Mouse (Mus musculus) neural tube, embryonic 14.5 days (tissue): ENCODE results near the gene Zyx. TPM values are rescaled to one million over a fixed set of nuclear protein-coding genes. Genes with fewer than 3 reads are reported as not detected.
A peak's percentile ranks its signal among the peaks of the same experiment; 100 is the strongest.

Experiments
- ATAC-seq: fragments of 200-750 bp; cut with Nextera tagmentation; 2 replicates; pipeline ENCODE4 v1.8.0; 2017; ENCODE audit warnings: low read depth, mild to moderate bottlenecking, moderate TSS enrichment, moderate library complexity
- H3K27ac ChIP-seq: fragments of 300-500 bp; sonication (generic); 2 replicates; pipeline ENCODE4 v1.5.1; 2014; ENCODE audit warnings: low read depth, mild to moderate bottlenecking, control low read depth, low read length, moderate library complexity, mixed read lengths
- H3K27me3 ChIP-seq: fragments of 300-500 bp; sonication (generic); 2 replicates; pipeline ENCODE4 v1.6.1; 2014; ENCODE audit warnings: low read length; ENCODE audit not compliant: control insufficient read depth, insufficient read depth
- H3K36me3 ChIP-seq: fragments of 300-500 bp; sonication (generic); 2 replicates; pipeline ENCODE4 v1.6.1; 2014; ENCODE audit warnings: low read length, mixed read lengths; ENCODE audit not compliant: control insufficient read depth, insufficient read depth
- H3K4me1 ChIP-seq: fragments of 300-500 bp; sonication (generic); 2 replicates; pipeline ENCODE4 v1.6.1; 2014; ENCODE audit warnings: low read length; ENCODE audit not compliant: control insufficient read depth, insufficient read depth
- H3K4me2 ChIP-seq: fragments of 300-500 bp; sonication (generic); 2 replicates; pipeline ENCODE4 v1.6.1; 2014; ENCODE audit warnings: mild to moderate bottlenecking, low read depth, low read length, control low read depth
- H3K4me3 ChIP-seq: fragments of 300-500 bp; sonication (generic); 2 replicates; pipeline ENCODE4 v1.5.1; 2014; ENCODE audit warnings: low read depth, low read length, control low read depth, mixed read lengths
- H3K9ac ChIP-seq: fragments of 300-500 bp; sonication (generic); replicated peaks from 2 replicates; pipeline ENCODE4 v1.6.1; 2014; ENCODE audit warnings: low read depth, mild to moderate bottlenecking, control low read depth, low read length, mixed read lengths
- H3K9me3 ChIP-seq: fragments of 300-500 bp; sonication (generic); 2 replicates; pipeline ENCODE4 v1.6.1; 2016; ENCODE audit warnings: low read length; ENCODE audit not compliant: control insufficient read depth
- WGBS: fragments of 180-500 bp; shearing (Covaris S2); extraction: QIAGEN DNeasy Blood & Tissue Kit; methylation state at CpG from one replicate; pipeline ENCODE4 v1.1.7; 2014; 5-methylcytosine and 5-hydroxymethylcytosine counted together
- polyA plus RNA-seq: library from polyadenylated mRNA; unstranded; fragments of >200 nt; fragmentation: Nextera tagmentation; extraction: Ambion mirVana; gene quantifications from 2 replicates; pipeline ENCODE4 v1.2.1, GENCODE M21; 2014

The Zyx gene
- polyA plus RNA-seq, 1 experiment from 2014 or later, result 52.7 TPM

- WGBS, result 89% methylated on average over 5 of the region's 5 CpGs
Measured at GRCm38 (mm10) chr6:42377280-42377679, 27.9 kb downstream of the Zyx start.

GRCm38 (mm10) chr6:42379551-42379950 is 30.1 kb downstream of the Zyx start:
- H3K4me1 ChIP-seq, result no peaks in the 10 kb centered on the region
- no peak overlapping the region for H3K9ac ChIP-seq
- H3K4me3 ChIP-seq, result no peak overlapping the region
- no peaks in the 10 kb centered on the region for H3K27me3 ChIP-seq
- H3K27ac ChIP-seq, result no peak overlapping the region
- no peaks in the 10 kb centered on the region for H3K9me3 ChIP-seq
- no peak overlapping the region for H3K4me2 ChIP-seq
- 52% methylated on average over 3 of the region's 3 CpGs for WGBS
- no peak for ATAC-seq
- H3K36me3 ChIP-seq, result no peaks in the 10 kb centered on the region

More at GRCm38 (mm10) chr6:42377280-42377679, 27.9 kb downstream of the Zyx start:
- Histone ChIP-seq H3K4me3 (no peak overlapping the region), H3K9me3 (no peaks in the 10 kb centered on the region), H3K27ac (no peak overlapping the region), H3K4me1 (0 out of 2 replicates have a peak, but pooled peaks cover 4% of the 10 kb centered on the region), H3K9ac (no peak overlapping the region), H3K27me3 (0 out of 2 replicates have a peak, but pooled peaks cover 5% of the 10 kb centered on the region), H3K4me2 (no peak overlapping the region), H3K36me3 (no peaks in the 10 kb centered on the region)
- no peak for ATAC-seq

GRCm38 (mm10) chr6:42380416-42381144 is 31.1 kb downstream of the Zyx start:
- no peak overlapping the region for H3K9ac ChIP-seq
- H3K4me3 ChIP-seq, result no peak overlapping the region
- H3K9me3 ChIP-seq, result no peaks in the 10 kb centered on the region
- H3K27me3 ChIP-seq, result no peaks in the 10 kb centered on the region
- peak overlapping the region; percentile 19; the same call in 1 of the 2 replicates for H3K4me2 ChIP-seq
- H3K27ac ChIP-seq, result no peak overlapping the region
- no peaks in the 10 kb centered on the region for H3K4me1 ChIP-seq
- peak; percentile 56; the same call in 1 of the 2 replicates for ATAC-seq
- no peaks in the 10 kb centered on the region for H3K36me3 ChIP-seq
- WGBS, result 2% methylated on average over 8 of the region's 8 CpGs

GRCm38 (mm10) chr6:42381221-42381620 is 31.8 kb downstream of the Zyx start:
- Histone ChIP-seq H3K27ac (no peak overlapping the region), H3K9me3 (no peaks in the 10 kb centered on the region), H3K4me1 (no peaks in the 10 kb centered on the region), H3K4me2 (no peak overlapping the region), H3K27me3 (no peaks in the 10 kb centered on the region), H3K9ac (no peak overlapping the region), H3K36me3 (no peaks in the 10 kb centered on the region), H3K4me3 (no peak overlapping the region)
- no peak for ATAC-seq
- WGBS, result 16% methylated on average over 2 of the region's 2 CpGs

GRCm38 (mm10) chr6:42381916-42382381 is 32.5 kb downstream of the Zyx start:
- no peaks in the 10 kb centered on the region for H3K9me3 ChIP-seq
- no peak for ATAC-seq
- no peak overlapping the region for H3K27ac ChIP-seq
- H3K9ac ChIP-seq, result no peak overlapping the region
- WGBS, result 60% methylated on average over 9 of the region's 9 CpGs
- H3K4me1 ChIP-seq, result no peaks in the 10 kb centered on the region
- H3K4me2 ChIP-seq, result no peak overlapping the region
- no peaks in the 10 kb centered on the region for H3K27me3 ChIP-seq
- H3K4me3 ChIP-seq, result no peak overlapping the region
- no peaks in the 10 kb centered on the region for H3K36me3 ChIP-seq

GRCm38 (mm10) chr6:42383360-42383759 is 33.9 kb downstream of the Zyx start:
- H3K4me1 ChIP-seq, result no peaks in the 10 kb centered on the region
- 96% methylated on average over 5 of the region's 5 CpGs for WGBS
- no peaks in the 10 kb centered on the region for H3K36me3 ChIP-seq
- H3K4me2 ChIP-seq, result no peak overlapping the region
- ATAC-seq, result no peak
- H3K9ac ChIP-seq, result no peak overlapping the region
- H3K9me3 ChIP-seq, result no peaks in the 10 kb centered on the region
- H3K4me3 ChIP-seq, result no peak overlapping the region
- H3K27me3 ChIP-seq, result no peaks in the 10 kb centered on the region
- no peak overlapping the region for H3K27ac ChIP-seq

- Histone ChIP-seq H3K36me3 (no peaks in the 10 kb centered on the region), H3K4me2 (no peak overlapping the region), H3K27ac (no peak overlapping the region), H3K9ac (no peak overlapping the region), H3K4me1 (no peaks in the 10 kb centered on the region), H3K27me3 (no peaks in the 10 kb centered on the region), H3K9me3 (no peaks in the 10 kb centered on the region), H3K4me3 (no peak overlapping the region)
- ATAC-seq, result no peak
- WGBS, result 75% methylated on average over 4 of the region's 4 CpGs
Measured at GRCm38 (mm10) chr6:42385635-42386034, 36.2 kb downstream of the Zyx start.

- H3K27ac ChIP-seq, result no peak overlapping the region
- H3K4me2 ChIP-seq, result no peak overlapping the region
- no peaks in the 10 kb centered on the region for H3K36me3 ChIP-seq
- no peak overlapping the region for H3K4me3 ChIP-seq
- no peak overlapping the region for H3K9ac ChIP-seq
- no peaks in the 10 kb centered on the region for H3K27me3 ChIP-seq
- no peaks in the 10 kb centered on the region for H3K4me1 ChIP-seq
- no peaks in the 10 kb centered on the region for H3K9me3 ChIP-seq
- WGBS, result 44% methylated on average over 2 of the region's 2 CpGs
- ATAC-seq, result no peak
Measured at GRCm38 (mm10) chr6:42391796-42392330, 42.4 kb downstream of the Zyx start.
